Mouse (Mus musculus) adrenal gland, adult 8-10 months (tissue): Measurements from ENCODE around the gene Pigf. TPM values are rescaled to one million over a fixed set of nuclear protein-coding genes. Genes with fewer than 3 reads are reported as not detected.

Experiments
- DNase-seq: peaks from one replicate; pipeline ENCODE4 v3.0.0; 2022
- total RNA-seq, 4 experiments: library from RNA; stranded (reverse); gene quantifications; 2 replicates each; pipeline ENCODE4 v1.2.4; 2022

Gene Pigf
- total RNA-seq, 4 experiments from 2014 or later, result 15.9 to 19.2 (median 18.1) TPM

GRCm38 (mm10) chr17:87024491-87025242 lies 539 bp downstream of the Pigf start:
- no peak for DNase-seq

DNA sequence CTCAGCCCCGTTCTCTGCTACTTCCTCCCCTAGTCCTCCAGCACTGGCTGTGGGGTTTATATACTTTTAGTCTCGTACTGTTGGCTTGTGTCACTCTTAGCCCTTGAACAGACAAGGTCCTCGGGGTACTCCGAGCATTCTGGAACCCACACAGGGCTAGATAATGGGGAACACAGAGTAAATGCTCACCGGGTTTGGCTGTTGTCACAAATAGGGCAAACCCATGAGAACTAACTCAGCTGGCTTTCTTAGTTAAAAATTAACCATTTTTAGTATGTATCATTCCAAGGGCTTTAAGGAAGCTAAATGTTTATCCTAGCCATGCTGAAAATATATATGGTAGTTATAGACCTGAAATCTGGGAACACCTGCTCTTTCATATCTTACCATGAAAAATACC lies 5.5 kb downstream of the Pigf start:
- DNase-seq, result no peak

DNA sequence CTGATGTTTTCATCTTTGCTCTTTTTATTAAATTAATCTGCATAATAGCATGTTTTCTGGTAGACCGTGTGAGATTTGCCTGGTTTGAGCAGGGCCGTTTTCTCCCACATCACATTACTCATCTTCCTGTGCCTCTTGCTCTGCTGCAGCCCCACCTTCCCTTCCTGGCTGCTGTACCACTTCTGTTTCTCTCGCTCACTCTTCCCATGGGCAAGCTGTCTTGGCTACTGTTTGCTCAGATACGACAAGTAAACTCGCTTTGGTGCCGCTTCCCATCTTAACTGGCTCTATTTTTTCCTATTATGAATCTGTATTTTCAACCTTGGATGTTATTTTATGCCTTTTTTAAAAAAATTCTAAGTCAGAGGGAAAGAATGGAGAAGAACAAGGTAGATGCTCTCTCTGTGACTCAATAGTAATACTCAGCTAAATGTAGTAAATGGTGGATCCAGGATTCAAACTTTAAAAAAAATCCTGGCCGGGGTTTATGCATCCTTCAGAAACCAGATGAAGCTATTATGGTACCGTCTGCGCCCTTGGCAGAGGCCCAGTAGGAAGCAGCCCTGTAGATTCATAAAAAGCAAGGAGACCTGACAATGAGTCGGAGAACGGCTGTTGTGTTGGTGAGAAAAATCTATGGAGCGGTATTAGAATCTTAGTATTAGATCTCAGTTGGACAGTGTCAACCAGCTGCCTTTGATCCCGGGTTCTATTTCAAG lies 13.7 kb downstream of the Pigf start:
- no peak for DNase-seq

- no peak for DNase-seq
Observed at GRCm38 (mm10) chr17:87008950-87009349, 16.3 kb downstream of the Pigf start.

DNA sequence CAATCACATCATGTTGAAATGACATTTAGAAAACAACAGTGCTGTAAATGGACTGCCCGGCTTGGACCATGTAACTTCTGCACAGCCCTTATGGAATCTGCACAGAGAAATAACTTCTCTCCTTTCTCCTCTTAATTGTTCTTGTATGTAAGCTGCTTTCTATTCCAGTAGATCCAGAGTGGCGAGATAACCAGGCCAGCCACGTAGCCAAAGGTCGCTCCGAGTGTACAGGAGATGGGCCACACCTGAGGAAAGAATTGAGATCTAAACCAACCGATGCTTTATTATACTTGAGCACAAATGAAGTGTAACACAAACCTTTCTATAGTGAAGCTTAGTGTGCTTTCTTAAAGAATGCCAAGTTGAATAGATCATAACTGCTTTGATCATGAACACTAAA lies 27.9 kb downstream of the Pigf start:
- DNase-seq, result no peak

DNA sequence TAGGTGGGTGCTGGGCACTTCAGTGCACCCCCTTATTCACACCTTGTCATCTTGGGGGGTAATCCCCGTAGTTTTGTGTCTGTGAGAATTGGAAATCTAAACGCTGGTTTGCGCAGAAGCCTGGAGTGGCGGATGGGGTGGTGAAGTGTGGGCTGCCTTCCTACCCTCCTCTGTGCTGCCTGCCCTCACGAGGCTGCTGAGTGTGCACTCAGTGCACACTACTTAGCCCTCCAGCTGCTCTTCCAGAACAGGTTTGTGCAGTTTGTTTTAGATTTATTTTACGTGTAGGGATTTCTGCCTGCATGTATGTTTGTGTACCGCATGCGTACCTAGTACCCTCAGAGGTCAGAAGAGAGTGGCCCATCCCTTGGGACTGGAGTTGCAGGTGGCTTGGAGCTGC lies 33.9 kb downstream of the Pigf start:
- no peak for DNase-seq

DNA sequence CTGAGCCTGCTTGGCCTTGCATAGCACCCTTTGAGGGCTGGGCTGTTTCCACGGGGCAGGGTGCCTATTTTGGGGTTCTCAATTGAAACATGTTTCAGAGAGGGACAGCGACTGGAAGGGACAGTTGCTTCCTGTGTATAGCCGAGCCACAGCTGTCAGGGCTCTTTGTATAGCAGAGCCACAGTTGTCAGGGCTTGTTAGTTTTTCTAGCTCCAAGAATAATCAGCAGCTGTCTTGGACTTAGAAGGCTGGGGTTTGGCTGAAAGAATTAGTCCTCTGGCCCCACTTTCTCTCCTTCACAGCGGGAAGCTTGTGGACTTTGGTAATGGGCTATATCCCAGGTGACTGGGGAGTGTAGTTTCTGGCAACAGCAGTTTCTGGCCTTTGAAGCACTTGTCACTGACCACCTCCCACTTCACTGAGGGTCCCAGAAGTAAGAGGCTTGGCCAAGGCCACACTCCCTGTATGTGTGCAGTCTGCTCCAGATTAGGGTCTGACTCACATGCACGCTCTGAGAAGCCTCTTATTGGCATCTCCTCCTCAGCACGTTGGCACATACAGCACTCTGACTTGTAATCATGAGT lies 36.5 kb downstream of the Pigf start:
- DNase-seq, result no peak

- DNase-seq, result no peak
Observed at GRCm38 (mm10) chr17:86988161-86988560, 37.0 kb downstream of the Pigf start.

DNA sequence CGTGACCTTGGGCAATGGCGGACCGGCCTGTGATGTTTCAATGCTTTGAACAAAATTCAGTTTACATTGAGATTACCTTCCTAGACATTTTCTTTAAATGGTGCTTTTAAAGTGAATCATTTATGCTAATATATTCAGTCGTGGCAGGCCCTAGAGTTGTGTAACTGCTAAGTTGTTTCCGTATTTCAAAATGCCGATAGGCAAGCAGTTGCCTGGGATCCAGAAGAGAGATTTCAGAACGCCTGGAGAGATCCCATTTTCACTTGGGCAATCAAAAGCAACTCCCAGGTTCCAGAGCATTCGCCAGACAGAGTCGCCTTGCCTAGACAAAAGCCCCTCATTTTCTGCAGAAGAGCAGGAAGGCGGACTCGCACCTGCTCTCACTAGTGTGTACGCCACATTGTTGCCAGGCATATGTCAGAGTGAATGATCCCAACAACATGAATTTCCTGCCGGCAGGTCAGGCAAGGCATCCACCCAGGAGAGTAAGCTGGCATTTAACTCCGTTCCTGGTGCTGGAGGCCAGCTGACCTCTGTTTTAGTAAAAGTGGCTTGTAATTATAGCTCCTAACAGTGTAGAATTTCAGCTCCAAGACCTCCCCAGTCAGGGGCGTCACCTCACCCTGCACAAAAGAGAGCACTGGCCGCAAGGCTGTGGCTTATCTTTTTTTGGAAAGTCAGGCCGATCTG lies 38.6 kb downstream of the Pigf start:
- no peak for DNase-seq

DNA sequence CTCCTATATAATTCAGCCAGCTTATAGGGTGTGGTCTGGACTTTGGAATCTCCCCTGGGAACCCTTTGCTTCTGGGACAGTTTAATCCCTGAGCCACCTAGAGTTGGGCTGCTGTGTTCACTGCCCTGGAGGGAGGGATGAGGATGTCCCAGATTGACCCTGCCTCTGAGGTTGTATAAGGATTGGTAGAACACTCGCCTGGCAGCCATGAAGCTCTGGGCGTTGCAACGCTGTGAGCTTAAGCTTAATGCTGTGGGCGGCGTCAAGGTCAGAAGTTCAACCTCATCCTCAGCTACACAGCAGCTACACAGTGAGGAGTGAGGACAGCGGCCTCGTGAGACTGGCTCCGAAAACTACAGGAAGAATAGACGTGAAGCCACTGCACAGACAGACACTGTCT lies 42.7 kb downstream of the Pigf start:
- no peak for DNase-seq

GRCm38 (mm10) chr17:86981701-86982100 lies 43.5 kb downstream of the Pigf start:
- no peak for DNase-seq

- DNase-seq, result no peak
Observed at GRCm38 (mm10) chr17:86981205-86981604, 44.0 kb downstream of the Pigf start.

DNA sequence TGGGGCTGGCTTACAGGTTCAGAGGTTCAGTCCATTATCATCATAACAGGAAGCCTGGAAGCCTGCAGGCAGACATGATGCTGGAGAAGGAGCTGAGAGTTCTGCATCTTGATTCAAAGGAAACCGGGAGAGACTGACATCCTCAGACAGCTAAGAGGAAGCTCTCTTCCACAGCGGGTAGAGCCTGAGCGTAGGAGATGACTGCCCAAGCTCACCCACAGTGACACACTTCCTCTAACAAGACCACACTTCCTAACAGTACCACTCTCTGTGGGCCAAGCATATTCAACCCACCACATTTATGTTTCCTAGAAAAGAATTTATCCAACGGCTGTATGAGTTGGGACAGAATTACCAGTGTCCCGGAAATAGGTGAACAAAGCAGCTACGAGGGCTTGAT lies 46.7 kb downstream of the Pigf start:
- no peak for DNase-seq

- no peak for DNase-seq
Observed at GRCm38 (mm10) chr17:86976387-86976786, 48.8 kb downstream of the Pigf start.

- DNase-seq, result no peak
Observed at GRCm38 (mm10) chr17:86973097-86973496, 52.1 kb downstream of the Pigf start.

DNA sequence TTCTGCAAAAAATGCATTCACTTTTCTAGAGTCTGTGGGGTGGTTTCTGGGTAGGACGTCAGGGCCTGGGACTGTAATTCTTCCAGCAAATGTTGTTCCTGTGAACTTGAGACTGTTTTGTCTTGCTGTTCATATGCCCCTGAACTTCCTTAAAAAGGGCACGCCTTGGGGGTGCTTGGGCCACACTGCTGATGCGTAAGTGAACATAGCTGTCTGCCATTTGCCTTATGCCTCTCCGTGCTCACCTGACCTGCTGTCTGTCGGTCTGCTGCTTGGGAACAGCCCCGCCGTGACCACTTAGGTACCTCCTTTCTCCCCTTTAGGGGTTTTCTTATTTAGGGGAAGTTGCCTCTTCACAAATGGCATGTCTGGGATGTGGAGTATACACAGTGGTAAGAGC lies 53.3 kb downstream of the Pigf start:
- DNase-seq, result no peak

- no peak for DNase-seq
Observed at GRCm38 (mm10) chr17:86971036-86971435, 54.2 kb downstream of the Pigf start.

DNA sequence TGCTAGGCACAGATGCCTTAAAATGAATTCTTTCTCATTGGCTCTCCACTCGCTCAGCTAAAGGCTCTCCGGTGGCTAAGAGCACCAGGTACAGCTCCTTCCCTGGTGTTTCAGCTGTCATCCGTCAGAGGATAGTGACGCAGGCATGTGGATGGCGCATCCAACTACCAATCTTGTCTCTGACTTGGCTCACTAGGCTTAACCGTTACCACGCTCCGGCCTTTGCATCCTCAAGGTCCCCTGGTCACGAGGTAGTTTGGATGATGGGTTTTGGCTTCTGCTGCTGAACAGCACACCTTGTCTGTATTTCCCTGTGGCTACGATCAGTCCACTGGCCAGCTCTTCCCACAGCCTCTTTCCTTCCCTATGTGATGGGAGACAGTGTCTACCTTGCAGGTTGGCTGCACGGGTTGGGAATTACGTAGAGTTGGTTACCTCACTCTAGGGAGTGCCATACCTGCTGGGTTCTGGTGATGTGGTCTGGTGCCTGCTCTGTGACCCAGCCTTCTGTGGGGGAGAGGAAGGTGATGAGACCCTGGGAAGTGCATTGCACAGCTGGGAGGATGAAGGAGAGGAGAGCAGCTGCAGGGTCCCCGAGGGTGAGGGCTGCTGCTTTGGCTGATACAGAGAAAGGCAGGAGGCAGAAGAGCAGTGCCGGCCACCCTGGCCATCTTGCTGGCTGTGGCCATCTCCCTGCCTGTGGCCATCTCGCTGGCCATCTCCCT lies 55.0 kb downstream of the Pigf start:
- DNase-seq, result no peak

DNA sequence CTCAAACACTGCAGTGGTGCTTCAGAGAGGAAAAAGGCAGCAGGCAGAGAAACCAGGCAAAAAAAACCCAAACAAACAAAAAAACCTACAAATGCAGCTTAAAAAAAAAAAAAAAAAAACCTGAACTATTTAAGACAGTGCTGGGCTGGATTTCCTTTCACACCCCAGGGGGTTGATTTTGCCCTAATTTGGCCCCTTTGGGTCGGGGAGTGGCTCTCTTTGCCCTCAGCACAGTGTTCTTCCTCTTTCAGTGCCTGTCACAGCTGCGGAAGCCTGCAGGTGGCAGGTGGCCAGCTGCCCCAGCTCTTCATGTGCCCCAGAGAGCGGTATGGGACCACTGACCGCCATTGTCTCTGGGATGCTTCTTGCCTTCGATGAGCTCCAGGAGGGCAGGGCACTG lies 55.6 kb downstream of the Pigf start:
- DNase-seq, result no peak

DNA sequence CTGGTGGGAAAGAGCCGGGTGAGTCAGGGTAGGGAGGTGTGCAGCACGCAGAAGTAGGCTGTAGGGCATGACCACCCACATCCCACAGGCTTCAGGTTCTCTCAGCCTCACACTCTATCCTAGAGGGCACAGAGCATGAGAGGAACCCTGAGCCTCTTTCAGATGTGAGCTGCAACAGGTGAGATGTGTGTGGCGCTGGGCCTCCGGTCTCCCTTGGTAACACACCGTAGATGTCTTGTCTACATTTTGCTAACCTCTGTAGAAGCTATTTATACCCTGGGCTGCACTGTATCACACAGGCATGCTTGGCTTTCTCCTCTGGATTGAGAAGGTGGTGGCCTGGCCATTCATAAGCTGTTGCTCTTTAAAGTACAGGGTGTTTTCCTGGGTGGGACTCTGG lies 56.6 kb downstream of the Pigf start:
- DNase-seq, result no peak

- no peak for DNase-seq
Observed at GRCm38 (mm10) chr17:86967536-86968525, 57.4 kb downstream of the Pigf start.
